Mouse (Mus musculus): Measurements from ENCODE around the gene Lrig1. TPM values are rescaled to one million over a fixed set of nuclear protein-coding genes. Genes with fewer than 3 reads are reported as not detected.
"Not testable (repeated sequence)": the region's sequence is repeated elsewhere in the genome, so short reads cannot be mapped to it uniquely, and the experiment has no call there.

Gene Lrig1
- polyA plus RNA-seq, 1 experiment: 3.0 TPM

DNA sequence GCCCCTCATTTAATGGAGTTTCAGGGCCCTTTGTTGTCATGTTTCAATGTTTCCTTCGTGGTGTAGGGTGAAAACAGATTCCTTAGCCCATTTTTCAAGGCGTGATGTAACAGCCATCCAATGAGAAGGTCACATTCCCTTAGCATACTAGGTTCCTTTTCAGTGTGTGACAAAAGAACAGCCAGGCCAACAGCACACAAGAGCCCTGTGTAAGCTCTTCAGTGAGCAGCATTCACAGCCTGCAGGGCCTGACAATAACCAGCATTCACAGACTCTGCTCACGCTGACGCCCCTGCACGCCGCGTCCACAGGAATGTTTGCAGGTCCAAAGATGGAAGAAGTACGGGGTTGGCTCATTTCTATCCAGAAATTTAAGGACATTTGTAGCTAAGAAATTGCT is 122.0 kb downstream of the Lrig1 start:
- no peak overlapping the region for H3K4me3 ChIP-seq (replicated peaks; ENCODE audit: control insufficient read depth, low read depth, low read length)
- no peak overlapping the region for H3K27ac ChIP-seq (ENCODE audit: control insufficient read depth, insufficient read depth, low read depth, low read length, poor library complexity)
- 88% methylated on average over 8 of the region's 8 CpGs for WGBS
- H3K4me1 ChIP-seq (ENCODE audit: control insufficient read depth, insufficient read depth, low read length): no peaks in the 10 kb centered on the region
- TF ChIP-seq CTCF (IDR thresholded peaks at IDR 0.05; ENCODE audit: control insufficient read depth, insufficient read depth, low read length) (no peak), POLR2A (IDR thresholded peaks at IDR 0.05; ENCODE audit: borderline replicate concordance, control insufficient read depth, low read depth, low read length) (no peak)

- no peak overlapping the region for H3K4me3 ChIP-seq (replicated peaks; ENCODE audit: control insufficient read depth, low read depth, low read length)
- TF ChIP-seq POLR2A (IDR thresholded peaks at IDR 0.05; ENCODE audit: borderline replicate concordance, control insufficient read depth, low read depth, low read length) (no peak), CTCF (IDR thresholded peaks at IDR 0.05; ENCODE audit: control insufficient read depth, insufficient read depth, low read length) (no peak)
- H3K4me1 ChIP-seq (ENCODE audit: control insufficient read depth, insufficient read depth, low read length): no peaks in the 10 kb centered on the region
- no peak overlapping the region for H3K27ac ChIP-seq (ENCODE audit: control insufficient read depth, insufficient read depth, low read depth, low read length, poor library complexity)
- 89% methylated on average over 9 of the region's 9 CpGs for WGBS
Measured at GRCm38 (mm10) chr6:94575526-94576166, 124.3 kb downstream of the Lrig1 start.

DNA sequence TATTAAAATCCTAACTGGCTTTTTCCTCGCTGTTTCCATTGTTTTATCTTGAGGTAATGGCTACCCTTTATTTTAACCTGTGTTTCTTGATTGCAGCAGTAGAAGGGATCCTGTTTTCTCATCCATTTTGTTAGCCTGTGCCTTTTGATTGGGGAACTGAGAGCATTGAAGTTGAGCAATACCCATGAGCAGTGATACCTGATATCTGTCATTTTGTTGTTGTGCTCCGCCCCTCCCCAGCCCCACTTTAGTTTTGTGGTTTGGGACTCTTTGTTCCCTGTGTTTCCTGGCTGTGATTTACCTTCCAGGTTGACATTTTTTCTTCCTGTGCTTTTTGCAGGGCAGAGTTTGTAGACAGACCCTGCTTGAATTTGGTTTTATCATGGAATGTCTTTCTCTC is 131.9 kb downstream of the Lrig1 start:
- 82% methylated on average over 2 of the region's 2 CpGs for WGBS
- Histone ChIP-seq H3K4me3 (replicated peaks; ENCODE audit: control insufficient read depth, low read depth, low read length) (no peak overlapping the region), H3K4me1 (ENCODE audit: control insufficient read depth, insufficient read depth, low read length) (no peaks in the 10 kb centered on the region), H3K27ac (ENCODE audit: control insufficient read depth, insufficient read depth, low read depth, low read length, poor library complexity) (no peak overlapping the region)
- TF ChIP-seq CTCF (IDR thresholded peaks at IDR 0.05; ENCODE audit: control insufficient read depth, insufficient read depth, low read length) (no peak), POLR2A (IDR thresholded peaks at IDR 0.05; ENCODE audit: borderline replicate concordance, control insufficient read depth, low read depth, low read length) (no peak)

- no peak overlapping the region for H3K27ac ChIP-seq (ENCODE audit: control insufficient read depth, insufficient read depth, low read depth, low read length, poor library complexity)
- H3K4me3 ChIP-seq (replicated peaks; ENCODE audit: control insufficient read depth, low read depth, low read length): no peak overlapping the region
- WGBS: 89% methylated on average over 2 of the region's 2 CpGs
- TF ChIP-seq POLR2A (IDR thresholded peaks at IDR 0.05; ENCODE audit: borderline replicate concordance, control insufficient read depth, low read depth, low read length) (no peak), CTCF (IDR thresholded peaks at IDR 0.05; ENCODE audit: control insufficient read depth, insufficient read depth, low read length) (no peak)
- no peaks in the 10 kb centered on the region for H3K4me1 ChIP-seq (ENCODE audit: control insufficient read depth, insufficient read depth, low read length)
Measured at GRCm38 (mm10) chr6:94565766-94566165, 134.2 kb downstream of the Lrig1 start.

- WGBS: 68% methylated on average over 8 of the region's 8 CpGs
- Histone ChIP-seq H3K27ac (ENCODE audit: control insufficient read depth, insufficient read depth, low read depth, low read length, poor library complexity) (no peak overlapping the region), H3K4me1 (ENCODE audit: control insufficient read depth, insufficient read depth, low read length) (no peaks in the 10 kb centered on the region), H3K4me3 (replicated peaks; ENCODE audit: control insufficient read depth, low read depth, low read length) (no peak overlapping the region)
- TF ChIP-seq POLR2A (IDR thresholded peaks at IDR 0.05; ENCODE audit: borderline replicate concordance, control insufficient read depth, low read depth, low read length) (no peak), CTCF (IDR thresholded peaks at IDR 0.05; ENCODE audit: control insufficient read depth, insufficient read depth, low read length) (no peak)
Measured at GRCm38 (mm10) chr6:94563203-94563940, 136.6 kb downstream of the Lrig1 start.

GRCm38 (mm10) chr6:94561346-94561745 is 138.6 kb downstream of the Lrig1 start:
- TF ChIP-seq POLR2A (IDR thresholded peaks at IDR 0.05; ENCODE audit: borderline replicate concordance, control insufficient read depth, low read depth, low read length) (no peak), CTCF (IDR thresholded peaks at IDR 0.05; ENCODE audit: control insufficient read depth, insufficient read depth, low read length) (no peak)
- no peak overlapping the region for H3K27ac ChIP-seq (ENCODE audit: control insufficient read depth, insufficient read depth, low read depth, low read length, poor library complexity)
- 83% methylated on average over 1 of the region's 1 CpGs for WGBS
- no peak overlapping the region for H3K4me3 ChIP-seq (replicated peaks; ENCODE audit: control insufficient read depth, low read depth, low read length)
- H3K4me1 ChIP-seq (ENCODE audit: control insufficient read depth, insufficient read depth, low read length): no peaks in the 10 kb centered on the region

DNA sequence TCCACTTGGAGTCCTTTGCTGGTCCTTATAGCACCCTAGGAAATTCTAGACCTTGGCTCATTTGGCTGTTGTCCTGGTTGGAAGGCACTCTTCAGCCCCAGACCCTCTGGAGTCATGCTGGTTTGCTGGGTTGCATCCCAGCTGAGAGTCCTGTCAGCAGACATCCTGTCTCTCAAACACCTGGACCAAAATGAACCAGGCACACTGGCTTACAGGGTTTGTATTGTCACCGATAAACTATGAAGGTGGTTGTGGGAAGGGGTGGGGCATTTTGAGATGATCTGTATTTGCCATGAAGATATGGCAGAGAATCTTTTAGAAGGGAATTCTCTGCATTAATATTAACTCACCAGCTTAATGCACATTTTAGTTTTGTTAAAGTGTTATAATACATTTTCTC is 139.1 kb downstream of the Lrig1 start:
- 87% methylated on average over 1 of the region's 1 CpGs for WGBS
- TF ChIP-seq POLR2A (IDR thresholded peaks at IDR 0.05; ENCODE audit: borderline replicate concordance, control insufficient read depth, low read depth, low read length): no peak
- TF ChIP-seq CTCF (IDR thresholded peaks at IDR 0.05; ENCODE audit: control insufficient read depth, insufficient read depth, low read length): no peak
- no peaks in the 10 kb centered on the region for H3K4me1 ChIP-seq (ENCODE audit: control insufficient read depth, insufficient read depth, low read length)
- no peak overlapping the region for H3K4me3 ChIP-seq (replicated peaks; ENCODE audit: control insufficient read depth, low read depth, low read length)
- H3K27ac ChIP-seq (ENCODE audit: control insufficient read depth, insufficient read depth, low read depth, low read length, poor library complexity): no peak overlapping the region

DNA sequence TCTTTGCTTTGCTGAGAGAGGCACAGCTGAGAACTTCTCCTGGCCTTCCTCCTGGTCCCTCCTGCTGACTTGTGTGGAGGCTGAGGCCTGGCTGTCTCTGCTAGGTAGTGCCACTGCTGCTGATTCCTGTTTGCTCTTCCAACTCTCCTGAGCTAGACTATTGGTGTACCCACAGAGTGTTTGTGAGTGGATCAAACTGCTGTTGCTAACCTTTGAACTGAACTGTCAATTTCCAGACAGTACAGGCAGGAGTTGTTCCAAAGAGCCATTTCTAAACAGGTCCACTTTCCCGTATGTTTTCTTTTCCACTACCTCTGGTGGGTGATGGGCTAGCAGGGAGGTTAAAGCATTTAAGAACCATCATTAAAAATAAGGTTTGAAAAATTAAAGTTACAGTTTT is 141.4 kb downstream of the Lrig1 start:
- not testable (repeated sequence) for H3K4me1 ChIP-seq (ENCODE audit: control insufficient read depth, insufficient read depth, low read length); H3K27ac ChIP-seq (ENCODE audit: control insufficient read depth, insufficient read depth, low read depth, low read length, poor library complexity); H3K4me3 ChIP-seq (replicated peaks; ENCODE audit: control insufficient read depth, low read depth, low read length)
- 80% methylated on average over 1 of the region's 1 CpGs for WGBS

Other genes with a start within 250 kb of the Lrig1 start
- 1.4 and 3.0 TPM in 2 replicates for gene Slc25a26, start 199.8 kb downstream of the Lrig1 start, polyA plus RNA-seq (2011; ENCODE audit: insufficient read depth, insufficient read length, low replicate concordance, missing spikeins)

All from bone marrow, adult 2 months (tissue).